Mouse (Mus musculus) right cerebral cortex, adult 2 months (tissue): ENCODE data around the gene Rbp4.

Experiments used
- DNase-seq, 2 experiments: peaks; one replicate each; pipeline ENCODE4 v3.0.0; 2021 to 2022; ENCODE audit warnings: low spot score in 2 of 2

Gene Rbp4

DNA sequence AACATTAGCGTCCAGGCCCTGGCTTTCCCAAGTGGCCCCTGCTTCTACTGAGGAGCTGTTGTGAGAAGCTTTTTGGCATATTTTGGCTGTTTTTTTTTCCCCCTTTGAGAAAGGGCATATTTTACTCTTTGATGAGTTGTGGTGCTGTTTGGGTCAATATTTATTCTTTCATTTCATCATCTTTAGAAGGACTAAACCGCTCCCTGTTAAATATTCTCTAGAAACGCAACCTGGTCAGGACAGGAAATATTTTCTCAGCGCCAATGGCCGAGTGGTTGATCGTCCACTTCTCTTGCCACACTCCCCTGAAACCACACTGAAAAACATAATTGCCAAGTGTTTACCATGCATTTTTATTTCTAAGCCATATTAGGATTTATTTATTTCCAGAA, at the start of gene Rbp4:
Rbp4 (minus strand) TSS at position 63 of the 392 bp plus-strand sequence.
- DNase-seq, result no peak

DNA sequence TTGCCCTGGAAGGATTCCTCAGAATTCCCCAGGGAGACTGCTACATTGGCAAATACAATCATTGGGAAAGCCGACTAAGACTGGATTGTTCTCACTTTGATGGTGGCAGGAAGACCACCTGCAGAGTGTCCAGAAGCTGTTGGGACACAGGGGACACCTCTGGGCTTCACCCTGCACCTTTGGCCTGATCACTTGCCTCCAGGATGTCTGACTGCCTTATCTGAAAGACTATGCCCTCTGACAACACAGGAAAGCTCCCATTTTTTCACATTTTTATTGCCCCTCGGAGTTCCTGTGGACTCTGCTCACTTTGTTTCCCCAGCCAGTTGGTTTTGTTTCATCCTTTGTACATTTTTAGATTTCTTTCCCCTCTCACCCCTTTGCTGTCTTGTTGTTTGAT, 39.6 kb upstream of the Rbp4 start:
- no peak for DNase-seq

DNA sequence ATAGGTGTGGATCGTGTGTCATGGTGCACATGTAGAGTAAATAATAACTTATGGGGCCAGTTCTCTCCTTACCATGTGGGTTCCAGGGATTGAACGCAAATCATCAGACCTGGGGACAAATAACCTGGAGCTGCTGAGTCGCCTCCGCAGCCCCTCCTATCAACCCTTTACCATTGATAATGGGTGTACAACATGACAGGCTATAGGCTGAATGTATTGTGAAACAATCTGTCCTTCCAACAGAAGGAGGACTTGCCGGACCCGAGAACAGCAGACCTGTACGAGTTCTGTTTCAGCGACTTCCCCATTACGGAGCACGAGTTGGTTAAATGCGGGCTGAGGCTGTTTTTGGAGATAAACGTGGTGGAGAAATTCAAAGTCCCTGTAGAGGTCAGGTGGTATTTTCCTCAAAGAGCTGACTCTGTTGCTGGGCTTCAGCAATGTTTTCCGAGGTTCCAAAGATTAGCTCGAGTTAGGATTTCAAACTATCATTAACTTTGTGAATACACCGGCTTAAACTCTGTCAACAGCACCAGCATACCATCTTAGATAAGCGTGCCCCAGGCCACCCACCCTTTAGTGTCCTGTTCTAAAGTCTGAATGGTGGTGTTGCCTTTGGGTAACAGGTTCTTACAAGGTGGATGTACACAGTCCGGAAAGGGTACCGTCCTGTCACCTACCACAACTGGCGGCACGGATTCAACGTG, 36.7 kb upstream of the Rbp4 start:
- no peak for DNase-seq

DNA sequence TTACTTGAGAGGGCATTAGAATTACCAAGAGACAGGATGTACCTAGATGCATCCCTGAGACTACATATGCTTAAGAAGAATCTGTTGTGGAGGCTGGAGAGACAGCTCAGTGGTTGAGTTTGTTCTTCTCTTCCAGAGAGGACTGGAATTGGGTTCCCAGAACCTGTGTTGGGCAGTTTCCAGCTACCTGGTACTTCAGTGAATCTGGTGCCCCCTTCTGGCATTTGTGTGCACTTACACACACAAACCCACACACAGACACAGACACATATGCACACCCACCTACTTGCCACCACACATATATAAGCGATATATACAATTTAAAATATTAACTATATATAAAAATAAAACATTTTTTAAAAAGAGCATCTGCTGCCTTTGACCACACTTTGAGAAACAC, 31.2 kb upstream of the Rbp4 start:
- no peak for DNase-seq

DNA sequence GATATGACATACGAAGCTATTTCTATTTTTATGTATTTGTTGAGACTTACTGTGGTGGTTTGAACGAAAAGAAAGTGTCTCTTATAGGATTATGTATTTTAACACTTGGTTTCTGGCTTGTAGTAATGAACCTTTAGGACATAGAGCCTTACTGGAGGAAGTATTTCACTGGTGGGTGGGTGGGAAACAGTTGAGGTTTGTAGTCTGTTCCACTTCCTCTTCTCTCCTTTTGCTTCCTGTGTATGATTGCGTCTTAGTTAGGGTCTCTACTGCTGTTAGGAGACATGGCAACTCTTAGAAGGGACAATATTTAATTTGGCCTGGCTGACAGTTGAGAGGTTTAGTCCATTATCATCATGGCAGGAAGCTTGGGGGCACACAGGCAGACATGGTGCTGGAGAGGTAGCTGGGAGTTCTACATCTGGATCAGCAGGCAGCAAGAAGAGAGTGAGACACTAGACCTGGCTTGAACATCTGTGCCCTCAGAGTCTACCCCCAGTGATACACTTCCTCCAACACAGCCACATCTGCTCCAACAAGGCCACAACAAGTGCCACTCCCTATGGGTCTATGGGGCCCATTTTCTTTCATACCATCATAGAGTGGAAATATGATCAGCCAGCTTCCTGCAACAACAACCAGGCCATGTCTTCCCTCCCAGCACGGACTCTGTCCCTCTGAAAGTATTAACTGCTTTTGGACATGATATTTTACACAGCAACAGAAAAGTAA, 18.6 kb upstream of the Rbp4 start:
- DNase-seq, result no peak

DNA sequence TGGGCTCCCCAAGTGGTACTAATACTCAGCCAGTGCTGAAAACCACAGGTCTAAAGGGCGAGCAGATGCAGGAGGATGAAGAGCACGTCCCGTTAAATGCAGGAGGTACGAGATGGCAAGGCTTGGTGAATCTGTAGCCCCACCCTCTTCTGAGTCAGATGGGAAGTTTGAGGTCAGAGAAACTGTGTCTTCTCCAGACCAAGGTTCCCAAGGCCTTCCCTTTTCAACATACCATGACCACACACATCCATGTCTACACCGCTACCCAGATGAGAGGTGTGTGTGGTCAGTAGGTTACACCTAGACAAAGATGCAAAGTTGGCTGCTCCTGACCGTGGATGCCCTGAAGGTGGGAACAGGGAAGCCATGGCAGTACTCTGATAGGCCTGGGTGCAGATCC, 9.7 kb upstream of the Rbp4 start:
- no peak for DNase-seq

DNA sequence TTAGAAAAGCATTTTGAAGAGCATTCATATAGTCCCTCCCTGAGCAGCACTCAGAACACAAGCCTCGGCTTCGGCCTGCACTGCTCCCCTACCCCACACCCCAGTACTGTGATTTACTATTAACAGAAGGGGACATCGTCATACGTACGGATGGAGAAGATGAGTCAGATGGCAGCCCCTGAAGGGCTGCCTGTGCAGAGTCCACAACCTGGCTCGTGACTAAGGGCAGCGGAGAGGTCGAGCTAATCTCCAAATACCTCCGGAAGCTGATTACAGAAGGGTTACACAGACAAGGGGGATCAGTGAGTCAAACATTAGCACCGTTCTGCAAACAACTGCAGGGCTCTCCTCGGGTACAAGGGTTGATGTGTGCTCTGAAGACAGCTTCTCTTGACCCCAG, 8.9 kb upstream of the Rbp4 start:
- no peak for DNase-seq

DNA sequence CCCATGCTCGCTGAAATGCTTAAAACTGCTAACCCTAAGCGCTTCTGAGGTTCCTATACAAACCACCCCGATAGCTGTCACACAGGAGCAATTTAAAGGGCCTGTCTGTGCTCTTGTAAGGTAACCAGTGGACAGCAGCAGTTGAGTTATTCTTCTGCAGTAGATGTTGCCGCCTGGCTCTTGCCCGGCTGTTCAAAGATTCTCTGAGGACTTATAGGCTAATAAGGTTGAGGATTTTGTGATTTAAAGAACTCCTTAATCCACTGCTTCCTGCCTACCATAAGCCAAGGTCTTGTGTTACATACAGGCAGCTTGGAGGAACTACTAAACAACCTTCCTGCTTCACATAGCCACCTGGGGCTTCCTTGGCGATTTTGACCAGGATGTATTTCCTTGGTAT, 7.4 kb upstream of the Rbp4 start, which contains the start of gene Pde6c:
Pde6c (plus strand) TSS at position 301 of the 400 bp plus-strand sequence.
- no peak for DNase-seq

DNA sequence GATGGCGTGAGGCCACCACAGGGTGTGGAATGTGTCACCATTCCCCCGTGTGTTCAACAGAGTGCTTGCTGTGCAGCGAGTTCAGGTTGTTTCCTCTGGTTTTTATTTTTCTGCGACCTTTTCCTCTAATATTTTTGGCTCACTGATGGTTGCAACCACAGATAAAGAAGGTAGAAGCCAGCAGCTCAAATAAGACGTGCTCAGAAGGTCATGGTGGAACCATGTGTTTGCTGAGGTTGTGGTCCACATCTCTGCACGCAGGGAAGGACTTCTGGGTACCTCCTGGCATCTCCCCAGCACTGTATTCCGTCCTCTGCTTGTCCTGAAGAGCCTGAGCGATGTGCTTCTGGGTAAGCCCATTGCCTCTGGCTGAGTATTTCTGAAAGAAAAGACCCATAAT, 1.6 kb upstream of the Rbp4 start:
- DNase-seq, result no peak

DNA sequence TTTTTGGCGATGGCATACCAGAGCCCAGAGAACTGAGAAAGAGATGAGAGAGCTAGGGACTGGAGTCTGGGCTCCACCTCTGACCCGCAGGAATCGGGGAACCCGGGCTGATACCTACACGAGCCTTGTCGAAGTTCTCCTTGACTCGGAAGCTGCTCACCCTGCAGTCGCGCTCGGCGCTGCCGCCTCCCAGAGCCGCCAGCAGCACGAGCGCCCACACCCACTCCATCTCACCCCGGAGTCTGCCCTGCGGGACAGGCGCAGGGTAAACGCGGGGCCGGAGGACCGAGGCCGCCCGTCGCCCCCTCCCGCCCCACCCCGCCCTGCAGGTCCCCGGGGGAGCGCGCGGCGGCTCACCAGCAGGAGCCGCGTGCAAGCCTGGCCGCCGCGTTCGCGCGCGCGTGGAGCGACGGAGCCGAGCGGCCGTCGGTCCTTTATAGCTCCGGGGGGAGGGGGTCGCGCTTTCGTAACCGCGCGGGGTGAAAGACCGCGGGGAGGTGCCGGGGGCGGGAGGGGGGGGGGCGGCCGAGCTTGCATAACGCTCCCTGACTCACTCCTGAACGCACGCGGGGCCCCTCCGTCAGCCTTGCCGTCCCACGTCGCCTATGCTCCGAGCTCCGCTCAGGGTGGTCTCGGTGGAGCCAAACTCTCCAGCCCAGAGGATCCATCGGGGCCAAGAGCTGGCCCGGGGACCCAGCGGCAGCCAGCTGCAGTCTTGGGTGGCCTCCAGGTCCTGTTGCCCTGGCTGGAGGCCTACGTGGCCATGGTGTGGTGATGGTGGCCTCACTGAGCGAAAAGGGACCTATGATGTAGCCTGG, 471 bp downstream of the Rbp4 start:
- DNase-seq, result peak; percentile 7 to 13

DNA sequence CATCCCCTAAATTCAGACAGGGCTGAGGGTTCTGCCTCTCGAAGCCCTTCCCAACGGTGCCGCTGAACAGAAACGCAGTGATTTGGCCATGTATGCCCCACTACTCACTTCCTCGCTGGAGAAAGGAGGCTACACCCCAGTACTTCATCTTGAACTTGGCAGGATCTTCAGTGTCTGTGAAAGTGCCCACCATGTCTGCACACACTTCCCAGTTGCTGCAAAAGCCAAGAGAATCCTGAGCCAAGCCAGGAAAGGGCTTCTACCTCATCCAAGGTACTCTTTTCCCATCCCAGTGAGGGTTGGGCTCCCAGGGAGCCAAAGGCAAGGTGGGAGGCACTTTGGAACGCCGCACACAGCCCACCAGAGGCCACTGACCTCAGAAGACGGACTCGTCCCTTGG, 1.2 kb downstream of the Rbp4 start:
- no peak for DNase-seq

DNA sequence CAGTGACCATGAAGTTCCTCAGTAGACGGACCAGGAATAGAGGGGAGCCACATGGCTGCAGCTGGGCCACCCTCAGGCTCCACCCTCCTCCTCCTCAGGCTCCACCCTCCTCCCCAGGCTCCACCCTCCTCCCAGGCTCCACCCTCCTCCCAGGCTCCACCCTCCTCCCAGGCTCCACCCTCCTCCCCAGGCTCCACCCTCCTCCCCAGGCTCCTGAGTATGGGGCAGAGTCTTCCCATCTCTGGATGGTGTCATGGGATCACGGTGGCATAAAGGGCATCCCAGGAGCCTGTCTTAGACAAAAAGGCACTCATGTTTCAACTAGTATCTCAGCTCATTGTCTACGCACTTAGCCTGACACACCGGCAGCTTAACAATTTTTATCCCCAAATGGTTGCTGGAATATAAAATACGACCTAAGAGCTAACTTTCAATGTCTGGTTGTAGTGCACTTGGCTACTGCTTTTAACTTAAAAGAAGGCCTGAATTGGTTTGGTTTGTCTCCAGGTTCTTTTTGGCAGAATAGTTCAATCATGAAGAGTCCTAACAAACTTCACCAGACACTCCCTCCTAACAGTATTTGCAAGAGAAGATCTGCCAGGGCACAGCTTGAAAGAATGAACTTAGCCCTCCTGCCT, 4.8 kb downstream of the Rbp4 start:
- no peak for DNase-seq

DNA sequence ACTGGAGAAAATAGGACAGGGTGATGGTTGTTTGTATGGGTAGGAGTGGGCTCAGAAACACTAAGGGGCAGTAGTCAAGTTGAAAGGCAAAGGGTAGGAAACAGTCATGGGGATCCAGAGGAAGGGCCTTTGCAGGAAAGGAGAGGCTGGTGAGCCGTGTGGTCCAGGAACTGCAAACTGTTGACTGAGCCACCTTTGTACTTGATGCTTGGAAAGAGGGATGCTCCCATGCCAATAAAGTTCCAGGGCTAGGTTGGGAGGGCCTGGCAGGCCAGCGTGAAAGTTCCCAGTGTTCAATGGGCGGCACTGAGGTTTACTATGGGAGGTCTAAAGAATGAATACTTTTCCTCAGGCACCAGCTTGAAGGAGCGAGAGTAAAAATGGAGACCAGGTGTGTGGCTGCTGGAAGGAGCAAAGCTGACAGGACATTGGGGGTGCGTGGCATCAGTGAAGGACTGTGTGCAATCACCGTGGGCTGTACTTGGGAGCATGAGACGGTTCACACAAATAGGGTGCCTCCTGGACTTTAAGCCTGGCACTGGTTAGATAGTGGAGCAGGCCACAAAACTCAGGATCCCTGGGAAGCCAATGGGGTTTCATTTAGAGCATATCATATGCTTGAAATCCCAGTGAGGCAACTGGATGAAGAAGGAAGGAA, 10.1 kb downstream of the Rbp4 start:
- DNase-seq, result no peak

DNA sequence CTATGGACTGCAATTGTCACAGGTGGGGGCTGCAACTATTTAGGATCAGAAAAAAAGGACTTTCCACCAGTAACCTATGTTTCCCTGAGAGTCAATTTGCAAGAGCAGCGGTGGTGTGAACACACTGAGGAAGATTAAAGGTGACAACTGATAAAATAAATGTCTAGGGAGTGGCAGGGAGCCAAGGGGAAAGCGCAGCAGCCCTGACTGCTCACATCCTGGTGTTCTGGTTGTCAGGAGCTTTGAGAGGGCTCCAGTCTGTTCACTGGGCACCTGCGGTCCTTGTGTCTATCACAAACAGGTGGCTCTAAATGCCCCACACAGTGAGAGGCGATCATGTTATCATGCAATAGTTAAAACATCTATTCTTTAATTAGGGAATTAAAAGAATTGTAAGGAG, 12.5 kb downstream of the Rbp4 start:
- no peak for DNase-seq

DNA sequence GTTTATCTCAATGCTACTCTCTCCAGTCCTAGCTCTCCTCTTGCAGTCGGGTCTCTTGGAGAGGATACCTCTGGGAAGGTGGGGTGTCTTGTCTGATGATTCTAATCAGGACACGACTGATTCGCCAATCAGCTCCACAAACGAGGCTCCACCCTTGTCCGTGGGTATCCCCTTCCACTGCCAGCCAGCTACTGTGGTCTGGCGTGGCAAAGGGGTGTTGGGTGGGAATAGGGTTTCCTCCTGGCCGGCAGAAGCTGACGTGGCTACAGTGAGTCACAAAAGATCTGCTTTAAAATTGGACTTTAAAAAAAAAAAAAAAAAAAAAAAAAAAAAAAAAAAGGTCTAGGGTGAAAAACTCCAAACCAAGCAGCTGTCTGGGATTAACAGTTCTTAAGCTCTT, 14.0 kb downstream of the Rbp4 start:
- no peak for DNase-seq

DNA sequence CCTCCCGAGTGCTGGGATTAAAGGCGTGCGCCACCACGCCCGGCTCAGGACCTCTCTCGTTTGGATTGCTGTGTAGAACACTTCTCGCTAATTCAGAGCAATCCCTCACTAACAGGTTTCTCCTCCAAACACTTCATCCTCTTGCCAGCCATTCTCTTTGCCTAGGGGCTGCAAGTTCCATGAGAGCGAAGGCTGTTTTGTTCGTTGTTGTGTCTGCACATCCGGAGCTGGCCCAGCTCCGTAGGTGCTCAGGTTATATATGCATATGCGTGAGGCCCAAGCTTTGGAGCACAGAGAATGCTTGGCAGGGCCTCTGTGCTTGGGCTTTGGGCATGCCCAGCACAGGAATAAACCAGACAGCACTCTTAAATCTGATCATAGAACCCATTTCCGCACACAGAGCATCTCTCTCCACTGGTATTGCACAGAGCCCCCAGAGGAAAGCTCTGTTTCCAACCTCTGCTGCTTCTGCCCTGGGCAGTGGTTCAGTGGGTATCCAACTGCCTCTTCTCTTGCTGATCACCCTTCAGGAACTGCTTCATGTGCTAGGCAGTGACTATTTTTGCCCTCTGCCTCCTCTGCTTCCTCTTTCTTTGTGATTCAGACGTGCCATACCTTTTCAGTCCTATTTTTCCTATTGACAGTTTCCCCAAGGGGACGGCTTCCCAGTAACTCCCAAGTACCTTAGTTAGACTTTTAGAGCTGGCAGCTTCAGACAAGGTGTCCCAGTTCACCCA, 15.4 kb downstream of the Rbp4 start:
- no peak for DNase-seq

DNA sequence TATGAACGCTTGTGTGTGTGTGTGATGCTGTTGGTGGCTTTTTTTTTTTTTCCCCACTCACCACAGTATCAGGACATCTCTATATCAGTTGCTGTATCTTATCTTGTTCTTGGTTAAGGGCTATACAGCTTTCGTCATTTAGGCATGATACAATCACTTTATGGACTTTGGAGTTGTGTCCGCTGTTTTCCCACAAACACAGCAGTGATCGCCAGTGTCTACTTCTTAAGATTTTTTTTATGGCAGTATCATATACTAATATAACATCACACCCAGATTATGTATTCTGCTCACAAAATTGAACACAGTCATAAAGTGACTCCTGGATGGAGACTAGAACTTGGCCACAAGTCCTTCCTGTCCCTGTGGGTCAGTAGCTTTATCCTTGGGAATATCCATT, 17.2 kb downstream of the Rbp4 start:
- DNase-seq, result no peak

DNA sequence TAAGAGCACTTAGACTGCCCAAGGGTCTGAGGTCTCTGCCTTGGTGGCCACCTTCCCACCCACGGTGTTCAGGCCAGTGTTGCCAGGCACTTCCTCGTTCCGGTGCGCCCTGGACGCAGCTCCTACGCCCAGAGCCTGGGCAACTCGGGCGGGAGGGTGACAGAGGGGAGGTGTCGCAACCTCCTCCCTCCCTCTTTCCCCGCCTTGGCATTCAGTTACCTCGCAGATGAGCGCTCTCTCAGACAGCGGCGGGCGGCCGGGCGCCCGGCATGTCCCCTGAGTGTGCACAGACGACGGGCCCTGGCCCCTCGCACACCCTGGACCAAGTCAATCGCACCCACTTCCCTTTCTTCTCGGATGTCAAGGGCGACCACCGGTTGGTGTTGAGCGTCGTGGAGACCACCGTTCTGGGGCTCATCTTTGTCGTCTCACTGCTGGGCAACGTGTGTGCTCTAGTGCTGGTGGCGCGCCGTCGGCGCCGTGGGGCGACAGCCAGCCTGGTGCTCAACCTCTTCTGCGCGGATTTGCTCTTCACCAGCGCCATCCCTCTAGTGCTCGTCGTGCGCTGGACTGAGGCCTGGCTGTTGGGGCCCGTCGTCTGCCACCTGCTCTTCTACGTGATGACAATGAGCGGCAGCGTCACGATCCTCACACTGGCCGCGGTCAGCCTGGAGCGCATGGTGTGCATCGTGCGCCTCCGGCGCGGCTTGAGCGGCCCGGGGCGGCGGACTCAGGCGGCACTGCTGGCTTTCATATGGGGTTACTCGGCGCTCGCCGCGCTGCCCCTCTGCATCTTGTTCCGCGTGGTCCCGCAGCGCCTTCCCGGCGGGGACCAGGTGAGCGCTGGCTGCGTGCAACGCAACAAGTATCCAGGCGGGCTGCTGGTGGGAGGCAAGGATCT, 28.0 kb downstream of the Rbp4 start, which contains the start of gene Ffar4:
Ffar4 (plus strand) TSS at position 214 of the 901 bp plus-strand sequence.
- peak in 1 of 2 experiments; percentile 2 for DNase-seq

DNA sequence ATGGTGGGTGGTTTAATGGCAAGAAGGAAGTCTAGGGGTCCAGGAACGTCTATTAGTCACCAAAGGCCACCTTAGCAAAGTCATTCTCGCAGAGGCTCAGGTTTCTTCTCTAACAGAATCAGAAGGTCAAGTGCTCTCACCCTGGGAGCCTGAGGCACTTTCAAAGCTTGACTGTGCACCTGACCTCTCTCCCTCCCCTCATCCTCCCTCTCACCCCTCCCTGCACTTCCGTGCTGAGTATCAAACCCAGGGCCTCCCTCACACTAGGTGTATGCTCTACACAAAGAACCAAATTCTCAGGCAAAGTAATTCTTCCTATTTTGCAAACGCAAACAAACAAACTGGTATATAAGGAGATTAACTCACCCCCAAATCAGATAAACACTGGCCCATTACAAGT, 28.9 kb downstream of the Rbp4 start:
- no peak for DNase-seq

DNA sequence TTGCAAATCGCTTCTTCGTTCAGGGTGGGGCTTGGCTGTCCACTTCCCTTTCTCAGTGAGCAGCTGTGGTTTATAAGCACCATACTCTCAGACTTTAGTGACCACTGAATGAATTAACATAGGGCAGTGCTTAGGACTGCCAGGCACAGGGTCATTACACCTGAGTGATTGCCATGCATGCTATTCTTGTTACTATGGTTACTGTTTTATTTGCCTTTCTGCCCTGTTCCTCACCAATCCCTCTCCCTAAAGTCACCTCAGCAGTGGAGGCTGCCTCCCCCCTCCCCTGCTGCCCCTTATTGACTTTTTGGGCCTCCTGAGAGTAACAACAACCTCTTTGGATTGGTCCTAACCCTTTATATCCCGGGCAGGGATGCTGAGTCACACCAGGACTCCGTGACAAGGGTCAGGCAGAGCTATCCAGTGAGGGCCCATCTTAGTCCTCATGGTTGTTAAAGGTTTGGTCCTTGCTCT, 33.5 kb downstream of the Rbp4 start:
- no peak for DNase-seq
